Mouse (Mus musculus) limb, embryonic 13.5 days (tissue): Measurements from ENCODE around the gene Msrb1. TPM values are rescaled to one million over a fixed set of nuclear protein-coding genes. Genes with fewer than 3 reads are reported as not detected.

ENCODE experiments used
- ATAC-seq: fragments of 200-750 bp; cut with Nextera tagmentation; 2 replicates; pipeline ENCODE4 v1.8.0; 2017; ENCODE audit warnings: low read depth, moderate number of reproducible peaks, moderate TSS enrichment; ENCODE audit not compliant: low FRiP score
- H3K27ac ChIP-seq: fragments of 300-500 bp; sonication (generic); 2 replicates; pipeline ENCODE4 v1.5.1; 2015; ENCODE audit warnings: inconsistent platforms, mild to moderate bottlenecking, moderate library complexity
- H3K27me3 ChIP-seq: fragments of 300-500 bp; sonication (generic); 2 replicates; pipeline ENCODE4 v1.6.1; 2015; ENCODE audit warnings: mild to moderate bottlenecking, inconsistent platforms
- H3K36me3 ChIP-seq: fragments of 300-500 bp; sonication (generic); 2 replicates; pipeline ENCODE4 v1.6.1; 2015; ENCODE audit warnings: inconsistent platforms, mild to moderate bottlenecking, moderate library complexity
- H3K4me1 ChIP-seq: fragments of 300-500 bp; sonication (generic); 2 replicates; pipeline ENCODE4 v1.6.1; 2015; ENCODE audit warnings: inconsistent platforms
- H3K4me2 ChIP-seq: fragments of 300-500 bp; sonication (generic); replicated peaks from 2 replicates; pipeline ENCODE4 v1.6.1; 2015; ENCODE audit warnings: inconsistent platforms, mild to moderate bottlenecking, moderate library complexity
- H3K4me3 ChIP-seq: fragments of 300-500 bp; sonication (generic); 2 replicates; pipeline ENCODE4 v1.5.1; 2015; ENCODE audit warnings: moderate library complexity, mild to moderate bottlenecking, inconsistent platforms
- H3K9ac ChIP-seq: fragments of 300-500 bp; sonication (generic); 2 replicates; pipeline ENCODE4 v1.6.1; 2015; ENCODE audit warnings: mild to moderate bottlenecking, inconsistent platforms
- H3K9me3 ChIP-seq: fragments of 300-500 bp; sonication (generic); 2 replicates; pipeline ENCODE4 v1.6.1; 2016; ENCODE audit warnings: inconsistent platforms
- WGBS: fragments of 180-500 bp; shearing (Covaris S2); methylation state at CpG from one replicate; pipeline ENCODE4 v1.1.7; 2015; 5-methylcytosine and 5-hydroxymethylcytosine counted together
- polyA plus RNA-seq: library from polyadenylated mRNA; unstranded; fragments of >200 nt; fragmentation: Nextera tagmentation; extraction: Ambion mirVana; gene quantifications from 2 replicates; pipeline ENCODE4 v1.2.1, GENCODE M21; 2015

Msrb1 gene
- polyA plus RNA-seq, 1 experiment from 2014 or later, result 23.1 TPM

DNA sequence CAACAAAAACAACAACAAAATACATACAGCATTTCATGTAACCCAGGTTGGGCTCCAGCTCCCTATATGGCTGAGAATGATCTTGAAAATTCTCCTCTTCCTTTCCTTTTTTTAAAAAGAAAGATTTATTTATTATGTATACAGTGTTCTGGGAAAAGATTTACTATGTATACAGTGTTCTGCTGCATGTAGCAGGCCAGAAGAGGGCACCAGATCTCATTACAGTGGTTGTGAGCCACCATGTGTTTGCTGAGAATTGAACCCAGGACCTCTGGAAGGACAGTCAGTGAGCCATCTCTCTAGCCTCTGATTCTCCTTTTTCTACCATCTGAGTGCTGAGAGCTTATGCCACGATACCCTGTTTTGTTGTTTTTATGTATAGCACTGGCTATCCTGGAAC, 1.9 kb upstream of the Msrb1 start:
- 88% methylated on average over 1 of the region's 1 CpGs for WGBS
- ATAC-seq, result no peak

GRCm38 (mm10) chr17:24735446-24735845, 996 bp upstream of the Msrb1 start:
- ATAC-seq, result no peak
- H3K4me1 ChIP-seq, result peaks cover 17% of the 10 kb centered on the region
- no peak overlapping the region for H3K27ac ChIP-seq
- 91% methylated on average over 7 of the region's 7 CpGs for WGBS
- peaks cover 12% of the 10 kb centered on the region for H3K36me3 ChIP-seq
- no peak overlapping the region for H3K9ac ChIP-seq
- peaks cover 11% of the 10 kb centered on the region; the same call in 1 of the 2 replicates for H3K27me3 ChIP-seq
- H3K4me2 ChIP-seq, result 0 out of 2 replicates have a peak overlapping the region, but pooled peaks have one; percentile 87
- H3K4me3 ChIP-seq, result no peak overlapping the region
- H3K9me3 ChIP-seq, result no peaks in the 10 kb centered on the region

More for the DNA sequence above, 1.9 kb upstream of the Msrb1 start:
- Histone ChIP-seq H3K9ac (no peak overlapping the region), H3K27me3 (peaks cover 11% of the 10 kb centered on the region; the same call in 1 of the 2 replicates), H3K4me3 (no peak overlapping the region), H3K27ac (no peak overlapping the region), H3K9me3 (no peaks in the 10 kb centered on the region), H3K4me1 (peaks cover 17% of the 10 kb centered on the region), H3K4me2 (no peak overlapping the region), H3K36me3 (peaks cover 4% of the 10 kb centered on the region; the same call in 1 of the 2 replicates)

DNA sequence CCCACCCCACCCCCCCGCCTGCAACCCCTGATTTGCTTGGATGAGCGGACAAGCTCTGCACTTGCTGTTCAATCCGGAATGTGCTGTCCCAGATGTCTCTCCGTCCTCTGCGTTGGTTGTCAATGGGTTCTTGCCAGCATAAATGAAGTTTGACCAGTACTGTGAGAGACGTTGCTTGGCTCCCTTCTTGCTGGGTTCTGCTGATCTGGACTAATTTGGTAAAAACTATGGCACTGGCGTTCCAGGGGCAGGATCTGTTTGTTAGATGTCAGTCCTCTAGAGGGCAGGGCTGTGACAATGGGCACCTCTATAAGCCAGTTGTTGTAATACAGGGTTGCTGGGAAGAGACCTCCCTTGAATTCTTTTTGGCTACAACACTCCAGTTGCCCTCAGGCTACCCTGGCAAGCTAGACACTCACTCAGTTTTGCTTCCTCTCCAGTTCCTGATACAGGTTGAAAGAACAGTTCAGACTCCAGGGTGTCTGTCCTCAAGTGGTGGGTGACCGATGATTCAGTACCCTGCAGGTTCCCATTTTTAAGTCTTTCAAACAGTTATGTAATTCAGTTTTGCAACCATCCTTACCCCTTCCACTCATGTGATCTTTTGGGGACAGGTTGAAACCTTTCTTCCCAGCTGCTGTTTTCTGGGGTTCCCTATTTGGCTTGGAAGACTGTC, 831 bp downstream of the Msrb1 start:
- H3K4me1 ChIP-seq, result peaks cover 17% of the 10 kb centered on the region
- no peaks in the 10 kb centered on the region for H3K9me3 ChIP-seq
- peak overlapping the region; percentile 65 for H3K4me3 ChIP-seq
- H3K9ac ChIP-seq, result peak overlapping the region; percentile 78
- 24% methylated on average over 8 of the region's 8 CpGs for WGBS
- no peak overlapping the region for H3K27ac ChIP-seq
- H3K27me3 ChIP-seq, result peaks cover 9% of the 10 kb centered on the region; the same call in 1 of the 2 replicates
- H3K36me3 ChIP-seq, result peaks cover 20% of the 10 kb centered on the region
- H3K4me2 ChIP-seq, result peak overlapping the region; percentile 87
- no peak; the same call in 1 of the 2 replicates for ATAC-seq

GRCm38 (mm10) chr17:24738238-24738637, 1.8 kb downstream of the Msrb1 start:
- WGBS, result 83% methylated on average over 4 of the region's 4 CpGs

DNA sequence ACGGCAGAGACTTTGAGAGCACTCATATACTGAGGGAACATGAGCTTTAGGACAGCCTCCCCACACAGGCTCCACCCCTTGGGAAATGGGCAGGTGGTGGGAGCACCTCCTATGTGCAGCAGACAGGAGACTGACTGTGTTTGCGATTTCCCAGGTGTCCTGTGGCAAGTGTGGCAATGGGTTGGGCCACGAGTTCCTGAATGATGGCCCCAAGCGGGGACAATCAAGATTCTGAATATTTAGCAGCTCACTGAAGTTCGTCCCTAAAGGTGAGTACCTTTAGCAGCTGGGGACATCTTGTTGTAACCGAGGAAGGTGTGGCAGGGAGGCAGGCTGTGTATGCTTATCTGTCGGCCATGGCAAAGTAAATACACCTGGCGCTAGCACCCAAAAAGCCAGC, 3.5 kb downstream of the Msrb1 start:
- H3K27me3 ChIP-seq, result no peaks in the 10 kb centered on the region
- H3K36me3 ChIP-seq, result peaks cover 27% of the 10 kb centered on the region
- no peak for ATAC-seq
- 81% methylated on average over 8 of the region's 8 CpGs for WGBS
- H3K27ac ChIP-seq, result no peak overlapping the region
- H3K4me1 ChIP-seq, result peaks cover 17% of the 10 kb centered on the region
- no peak overlapping the region for H3K4me3 ChIP-seq
- no peaks in the 10 kb centered on the region for H3K9me3 ChIP-seq
- H3K9ac ChIP-seq, result no peak overlapping the region
- no peak overlapping the region for H3K4me2 ChIP-seq

More at GRCm38 (mm10) chr17:24738238-24738637, 1.8 kb downstream of the Msrb1 start:
- Histone ChIP-seq H3K9me3 (no peaks in the 10 kb centered on the region), H3K27ac (no peak overlapping the region), H3K4me2 (no peak overlapping the region), H3K9ac (no peak overlapping the region), H3K4me1 (peaks cover 17% of the 10 kb centered on the region), H3K4me3 (no peak overlapping the region), H3K36me3 (peaks cover 27% of the 10 kb centered on the region), H3K27me3 (peaks cover 5% of the 10 kb centered on the region; the same call in 1 of the 2 replicates)
- no peak for ATAC-seq

DNA sequence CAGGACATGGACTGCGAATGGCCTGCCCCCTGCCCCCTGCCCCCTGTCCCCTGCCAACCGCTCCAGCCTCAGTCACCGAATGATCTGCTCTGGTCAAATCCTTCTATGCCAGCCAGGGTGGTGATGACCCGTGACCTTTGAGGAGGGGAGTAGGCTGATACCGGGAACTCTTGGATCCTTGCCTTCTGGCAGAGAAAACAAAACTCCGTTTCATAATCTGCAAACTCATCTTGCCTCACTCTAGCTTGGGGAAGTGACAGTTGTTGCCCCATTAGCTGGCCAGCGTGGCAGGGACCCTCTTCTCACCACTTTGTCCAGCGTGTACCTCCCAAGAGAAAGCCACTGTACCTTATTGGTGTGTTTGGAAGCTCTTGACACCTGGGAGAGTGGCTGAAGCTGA, 5.9 kb downstream of the Msrb1 start:
- H3K4me3 ChIP-seq, result no peak overlapping the region
- H3K27me3 ChIP-seq, result no peaks in the 10 kb centered on the region
- H3K27ac ChIP-seq, result no peak overlapping the region
- peaks cover 14% of the 10 kb centered on the region for H3K4me1 ChIP-seq
- no peak overlapping the region for H3K4me2 ChIP-seq
- H3K9me3 ChIP-seq, result no peaks in the 10 kb centered on the region
- H3K9ac ChIP-seq, result no peak overlapping the region
- H3K36me3 ChIP-seq, result peaks cover 27% of the 10 kb centered on the region
- no peak for ATAC-seq
- WGBS, result 83% methylated on average over 8 of the region's 8 CpGs

GRCm38 (mm10) chr17:24743896-24744295, 7.5 kb downstream of the Msrb1 start:
- Histone ChIP-seq H3K9me3 (no peaks in the 10 kb centered on the region), H3K4me1 (peaks cover 12% of the 10 kb centered on the region), H3K9ac (no peak overlapping the region), H3K27me3 (no peaks in the 10 kb centered on the region), H3K4me3 (no peak overlapping the region), H3K27ac (no peak overlapping the region), H3K36me3 (peaks cover 27% of the 10 kb centered on the region), H3K4me2 (no peak overlapping the region)
- WGBS, result 71% methylated on average over 5 of the region's 5 CpGs
- no peak for ATAC-seq

DNA sequence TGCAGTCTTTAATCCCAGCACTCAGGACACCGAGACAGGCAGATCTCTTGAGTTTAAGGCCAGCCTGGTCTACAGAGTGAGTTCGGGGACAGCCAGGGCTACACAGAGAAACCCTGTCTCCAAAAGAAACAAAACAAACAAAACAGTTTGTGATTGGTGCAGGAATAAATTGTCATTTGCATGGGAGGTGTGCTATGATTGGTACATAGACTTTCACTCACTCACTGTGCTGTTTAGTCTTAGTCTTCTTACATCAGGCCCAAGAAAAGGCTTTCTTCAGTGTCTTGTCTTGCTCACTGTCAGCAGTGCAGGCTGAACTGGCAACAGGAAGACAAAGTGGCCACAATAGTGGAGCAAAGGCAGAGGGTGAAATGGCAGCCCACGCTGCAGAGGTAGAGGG, 7.9 kb downstream of the Msrb1 start:
- peaks cover 24% of the 10 kb centered on the region for H3K36me3 ChIP-seq
- no peaks in the 10 kb centered on the region for H3K27me3 ChIP-seq
- no peak overlapping the region for H3K9ac ChIP-seq
- no peak overlapping the region for H3K27ac ChIP-seq
- 75% methylated on average over 3 of the region's 3 CpGs for WGBS
- H3K4me3 ChIP-seq, result no peak overlapping the region
- no peak for ATAC-seq
- H3K9me3 ChIP-seq, result no peaks in the 10 kb centered on the region
- H3K4me1 ChIP-seq, result peaks cover 12% of the 10 kb centered on the region
- H3K4me2 ChIP-seq, result no peak overlapping the region

DNA sequence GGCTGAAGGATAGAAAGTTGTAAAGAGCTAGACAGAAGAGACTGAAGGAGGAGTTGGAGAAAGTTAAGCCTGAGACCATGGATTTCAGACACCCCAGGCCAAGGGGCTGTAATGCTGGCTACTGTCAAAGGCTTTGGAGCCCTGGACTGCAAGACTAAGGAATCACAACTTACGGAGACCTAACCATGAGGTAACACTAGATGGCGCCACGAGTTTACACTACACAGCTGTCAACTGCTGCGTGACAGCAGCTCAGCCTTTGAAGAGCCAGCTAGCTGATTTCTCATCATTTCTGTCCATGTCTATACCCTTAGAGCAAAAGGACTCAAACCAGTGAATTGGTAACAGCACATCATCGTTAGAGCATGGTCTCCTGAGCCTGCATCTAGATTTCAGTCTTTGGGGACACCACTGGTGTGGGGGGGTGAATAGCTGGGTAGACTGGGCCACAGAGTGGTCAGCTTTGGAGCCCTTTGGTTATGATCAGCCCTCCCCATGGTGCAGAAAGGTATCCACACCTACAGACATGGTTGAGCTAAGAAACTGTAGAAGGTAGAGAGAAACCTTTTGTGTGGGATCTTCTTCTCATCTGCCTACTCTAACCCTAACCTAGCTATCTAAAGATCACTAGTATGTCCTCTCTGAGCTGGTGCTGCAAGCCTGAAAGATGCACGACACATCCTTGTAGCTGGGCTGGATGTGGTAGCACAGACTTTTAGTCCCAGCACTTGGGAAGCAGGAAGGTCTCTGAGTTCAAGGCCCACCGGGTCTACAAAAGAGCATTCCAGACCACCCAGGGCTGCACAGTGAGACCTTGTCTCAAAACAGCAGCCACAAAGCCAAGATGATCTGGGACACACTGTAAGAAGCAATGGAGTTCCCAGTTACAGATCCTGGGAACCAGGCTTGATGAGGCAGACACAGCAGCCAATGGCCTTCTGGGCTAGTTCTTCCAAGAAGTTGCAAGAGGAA, 9.4 kb downstream of the Msrb1 start:
- peak; percentile 55; the same call in 1 of the 2 replicates for ATAC-seq
- peaks cover 15% of the 10 kb centered on the region; the same call in 1 of the 2 replicates for H3K36me3 ChIP-seq
- H3K9me3 ChIP-seq, result no peaks in the 10 kb centered on the region
- no peak overlapping the region for H3K4me3 ChIP-seq
- 21% methylated on average over 7 of the region's 7 CpGs for WGBS
- no peak overlapping the region for H3K27ac ChIP-seq
- H3K27me3 ChIP-seq, result peaks cover 11% of the 10 kb centered on the region
- peaks cover 12% of the 10 kb centered on the region for H3K4me1 ChIP-seq
- H3K4me2 ChIP-seq, result no peak overlapping the region
- H3K9ac ChIP-seq, result no peak overlapping the region

DNA sequence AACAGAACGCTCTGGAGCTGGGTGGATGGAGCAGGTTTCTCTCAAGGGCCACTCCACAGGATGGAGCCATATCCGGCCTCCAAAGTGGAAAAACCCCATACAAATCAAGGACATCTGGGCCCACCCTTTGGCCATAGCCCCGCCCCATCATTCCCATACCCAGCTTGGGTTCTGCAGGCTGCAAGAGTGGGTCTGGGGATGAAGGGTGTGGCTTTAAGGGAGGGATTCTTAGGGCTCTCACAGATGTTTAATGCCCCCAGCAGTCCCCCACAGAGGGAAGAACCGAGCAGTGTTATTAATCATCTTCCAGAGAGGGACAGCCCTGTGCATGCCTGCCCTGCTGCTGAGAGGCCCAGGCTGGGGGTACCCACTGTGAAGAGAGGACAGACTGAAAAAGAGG, 10.5 kb downstream of the Msrb1 start:
- Histone ChIP-seq H3K27ac (no peak overlapping the region), H3K4me2 (no peak overlapping the region), H3K9ac (peak overlapping the region; percentile 13; the same call in 1 of the 2 replicates), H3K9me3 (no peaks in the 10 kb centered on the region), H3K36me3 (peaks cover 10% of the 10 kb centered on the region; the same call in 1 of the 2 replicates), H3K4me3 (no peak overlapping the region), H3K4me1 (peaks cover 12% of the 10 kb centered on the region), H3K27me3 (peaks cover 22% of the 10 kb centered on the region)
- 0 out of 2 replicates have a peak, but pooled peaks have one; percentile 20 for ATAC-seq
- 35% methylated on average over 4 of the region's 4 CpGs for WGBS

DNA sequence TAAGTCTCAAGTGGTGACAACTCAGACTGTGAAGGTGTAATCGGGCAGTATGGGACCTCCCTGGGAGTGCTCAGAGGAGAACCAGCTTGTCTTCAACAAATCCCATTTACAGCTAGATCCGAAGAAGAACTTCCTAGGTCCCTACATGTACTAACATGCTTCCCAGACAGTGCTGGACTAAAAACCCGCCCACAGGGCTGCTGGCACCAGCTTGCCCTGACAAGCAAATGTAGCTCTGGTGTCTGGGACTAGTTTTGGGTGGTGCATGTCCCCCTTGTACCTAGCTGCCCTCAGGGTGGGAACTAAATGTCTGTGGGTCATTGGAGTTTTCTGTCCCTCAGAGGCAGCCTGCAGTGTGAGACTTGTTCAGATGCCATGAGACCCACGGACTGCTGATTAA, 15.1 kb downstream of the Msrb1 start:
- no peaks in the 10 kb centered on the region for H3K36me3 ChIP-seq
- no peak overlapping the region for H3K4me3 ChIP-seq
- H3K4me1 ChIP-seq, result peaks cover 32% of the 10 kb centered on the region
- no peak overlapping the region for H3K27ac ChIP-seq
- no peak overlapping the region for H3K4me2 ChIP-seq
- 21% methylated on average over 4 of the region's 4 CpGs for WGBS
- peaks cover 62% of the 10 kb centered on the region for H3K27me3 ChIP-seq
- no peak overlapping the region for H3K9ac ChIP-seq
- no peak for ATAC-seq
- no peaks in the 10 kb centered on the region for H3K9me3 ChIP-seq
